In the genomic region with DNA sequence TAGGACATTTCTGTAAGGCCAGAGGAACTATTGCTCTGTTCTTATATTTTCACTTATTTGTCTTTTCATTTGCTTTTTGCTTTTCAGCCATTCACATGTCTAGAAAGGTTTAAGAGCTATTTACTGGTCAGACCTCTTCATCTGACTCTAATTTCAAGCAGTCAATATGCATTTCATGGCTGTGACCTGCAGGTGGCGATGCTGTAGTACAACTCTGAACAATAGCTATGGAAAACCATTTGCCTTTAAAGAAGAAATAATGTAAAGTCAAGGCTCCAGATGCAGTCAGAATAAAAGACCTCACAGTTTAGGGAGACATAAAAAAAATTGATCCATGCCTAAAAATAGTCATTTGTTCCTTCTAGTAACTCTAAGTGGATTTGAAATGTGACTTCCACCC, we compare ENCODE assay signal across 9 mouse cellular contexts.
DNase-seq lines count a peak whose midpoint lies in the region; ATAC-seq and TF ChIP-seq lines count a peak whose summit lies in the region.
"Had no signal": no experiment of that assay in that cellular context is flagged by ENCODE, and none has a peak within 500 bp of the region (broad histone marks: within the 10 kb centered on the region; RNA-seq: fewer than 3 reads in every experiment).

No protein-coding gene starts in this region.

- no peaks in the 10 kb centered on the region for H3K36me3 ChIP-seq in hindbrain, embryonic 11.5 days (ENCODE audit: control insufficient read depth, insufficient read depth, low read length)
- no peaks in the 10 kb centered on the region for H3K36me3 ChIP-seq in hindbrain, embryonic 16.5 days (ENCODE audit: control insufficient read depth, insufficient read depth, low read length)
- no peaks in the 10 kb centered on the region for H3K36me3 ChIP-seq in ES-E14 (ENCODE audit: control insufficient read depth, insufficient read depth, low read length, poor library complexity, severe bottlenecking)
- H3K36me3 ChIP-seq: embryonic facial prominence, embryonic 12.5 days had no signal

- H3K27ac ChIP-seq in hindbrain, embryonic 11.5 days (ENCODE audit: low read depth, low read length), result no peak overlapping the region
- H3K27ac ChIP-seq in hindbrain, embryonic 16.5 days (ENCODE audit: low read depth, low read length), result no peak overlapping the region
- H3K27ac ChIP-seq in ES-E14 (ENCODE audit: insufficient read depth, low read depth, low read length, poor library complexity, severe bottlenecking), result no peak overlapping the region
- H3K27ac ChIP-seq: embryonic facial prominence, embryonic 12.5 days had no signal

- no peak for ATAC-seq in hindbrain, embryonic 11.5 days (ENCODE audit: low FRiP score)
- ATAC-seq in hindbrain, embryonic 16.5 days, result no peak
- ATAC-seq in megakaryocyte progenitor cell, adult 5-6 weeks (replicated peaks; ENCODE audit: poor library complexity), result 0 out of 2 replicates have a peak, but pooled peaks have one; percentile 31

- H3K4me2 ChIP-seq in hindbrain, embryonic 11.5 days (replicated peaks; ENCODE audit: low read depth, low read length), result no peak overlapping the region
- H3K4me2 ChIP-seq in hindbrain, embryonic 16.5 days (ENCODE audit: low read length), result no peak overlapping the region
- H3K4me2 ChIP-seq: embryonic facial prominence, embryonic 12.5 days had no signal

- no peaks in the 10 kb centered on the region for H3K4me1 ChIP-seq in hindbrain, embryonic 11.5 days (replicated peaks; ENCODE audit: control insufficient read depth, insufficient read depth, low read length)
- no peaks in the 10 kb centered on the region for H3K4me1 ChIP-seq in hindbrain, embryonic 16.5 days (ENCODE audit: control insufficient read depth, insufficient read depth, low read depth, low read length)
- H3K4me1 ChIP-seq in ES-E14 (ENCODE audit: control insufficient read depth in 2 of 2, insufficient read depth in 2 of 2, low read length in 2 of 2, poor library complexity in 1 of 2), result no peaks in the 10 kb centered on the region
- H3K4me1 ChIP-seq: embryonic facial prominence, embryonic 12.5 days had no signal

- H3K27me3 ChIP-seq in hindbrain, embryonic 11.5 days (ENCODE audit: control insufficient read depth, insufficient read depth, low read length), result no peaks in the 10 kb centered on the region
- peaks cover 2% of the 10 kb centered on the region; the same call in 1 of the 2 replicates for H3K27me3 ChIP-seq in hindbrain, embryonic 16.5 days (replicated peaks; ENCODE audit: control insufficient read depth, insufficient read depth, low read length)

- no peak overlapping the region for H3K4me3 ChIP-seq in hindbrain, embryonic 11.5 days (ENCODE audit: low read depth, low read length)
- H3K4me3 ChIP-seq in hindbrain, embryonic 16.5 days (ENCODE audit: low read length), result no peak overlapping the region
- H3K4me3 ChIP-seq in ES-E14 (ENCODE audit: insufficient read depth in 1 of 2, low read depth in 1 of 2, low read length in 2 of 2, poor library complexity in 1 of 2, severe bottlenecking in 1 of 2), result no peak overlapping the region
- H3K4me3 ChIP-seq: embryonic facial prominence, embryonic 12.5 days had no signal

- in situ Hi-C loops in ES-E14 (cut with MboI; ENCODE audit: low sequenced_read_pairs in 2 of 2, unreplicated experiment in 2 of 2), result no loop called here

- WGBS in hindbrain, embryonic 11.5 days, result 5% methylated on average over 1 of the region's 1 CpGs
- 10% methylated on average over 1 of the region's 1 CpGs for WGBS in hindbrain, embryonic 16.5 days

- H3K9me3 ChIP-seq in hindbrain, embryonic 11.5 days (ENCODE audit: control insufficient read depth, low read length), result no peaks in the 10 kb centered on the region
- no peaks in the 10 kb centered on the region for H3K9me3 ChIP-seq in hindbrain, embryonic 16.5 days (ENCODE audit: control insufficient read depth, low read length)
- H3K9me3 ChIP-seq in ES-E14 (ENCODE audit: control insufficient read depth, insufficient read depth, low read depth, low read length), result no peaks in the 10 kb centered on the region
- H3K9me3 ChIP-seq: embryonic facial prominence, embryonic 12.5 days had no signal

- peak; percentile 41 for DNase-seq in hindbrain, embryonic 11.5 days (ENCODE audit: low spot score)
- peak; percentile 30 for DNase-seq in ES-E14 (ENCODE audit: low read depth, low spot score)
- DNase-seq in adrenal gland, postnatal 36 days, result peak; percentile 2 to 10
- peak; percentile 34 for DNase-seq in kidney, postnatal 10 days
- DNase-seq in Muller cell, postnatal 12 days (ENCODE audit: inconsistent ontology term), result no peak
- DNase-seq in ovary, adult 18-20 months (ENCODE audit: low spot score), result no peak

- no peak overlapping the region for H3K9ac ChIP-seq in hindbrain, embryonic 11.5 days (ENCODE audit: low read depth, low read length)
- H3K9ac ChIP-seq in hindbrain, embryonic 16.5 days (ENCODE audit: low read depth, low read length), result no peak overlapping the region
- H3K9ac ChIP-seq in ES-E14 (ENCODE audit: insufficient read depth, low read depth, low read length, poor library complexity, severe bottlenecking), result no peak overlapping the region
- H3K9ac ChIP-seq: embryonic facial prominence, embryonic 12.5 days had no signal

TF ChIP-seq in ES-E14, 5 proteins besides CTCF, POLR2A, EP300 and RAD21:
- no peak for TF ChIP-seq ZC3H11A (IDR thresholded peaks at IDR 0.05; ENCODE audit: borderline replicate concordance, low read depth, low read length)
- TF ChIP-seq CHD2 (IDR thresholded peaks at IDR 0.05; ENCODE audit: low read depth, low read length), result no peak
- TF ChIP-seq ZNF384 (IDR thresholded peaks at IDR 0.05; ENCODE audit: low read depth, low read length), result no peak
- TF ChIP-seq HCFC1 (IDR thresholded peaks at IDR 0.05; ENCODE audit: borderline replicate concordance, insufficient read depth, low read length), result no peak
- no peak for TF ChIP-seq MAFK (IDR thresholded peaks at IDR 0.05; ENCODE audit: insufficient read depth, low read depth, low read length)

Comparison
In these comparisons a context has a peak if more than half of its experiments do, and no peak if none do; other contexts are left out.
1. DNase-seq: peak in hindbrain, embryonic 11.5 days (single experiment), ES-E14 (single experiment), adrenal gland, postnatal 36 days (2 of 2) and kidney, postnatal 10 days (single experiment); none in Muller cell, postnatal 12 days (single experiment) and ovary, adult 18-20 months (single experiment).